Mouse (Mus musculus): ENCODE measurements around the gene Zfp874b. TPM values are rescaled to one million over a fixed set of nuclear protein-coding genes. Genes with fewer than 3 reads are reported as not detected.
A peak's percentile ranks its signal among the peaks of the same experiment; 100 is the strongest.

The Zfp874b gene
- 5.9 and 6.3 TPM in 2 replicates for polyA plus RNA-seq (2012; rRNA removed)

DNA sequence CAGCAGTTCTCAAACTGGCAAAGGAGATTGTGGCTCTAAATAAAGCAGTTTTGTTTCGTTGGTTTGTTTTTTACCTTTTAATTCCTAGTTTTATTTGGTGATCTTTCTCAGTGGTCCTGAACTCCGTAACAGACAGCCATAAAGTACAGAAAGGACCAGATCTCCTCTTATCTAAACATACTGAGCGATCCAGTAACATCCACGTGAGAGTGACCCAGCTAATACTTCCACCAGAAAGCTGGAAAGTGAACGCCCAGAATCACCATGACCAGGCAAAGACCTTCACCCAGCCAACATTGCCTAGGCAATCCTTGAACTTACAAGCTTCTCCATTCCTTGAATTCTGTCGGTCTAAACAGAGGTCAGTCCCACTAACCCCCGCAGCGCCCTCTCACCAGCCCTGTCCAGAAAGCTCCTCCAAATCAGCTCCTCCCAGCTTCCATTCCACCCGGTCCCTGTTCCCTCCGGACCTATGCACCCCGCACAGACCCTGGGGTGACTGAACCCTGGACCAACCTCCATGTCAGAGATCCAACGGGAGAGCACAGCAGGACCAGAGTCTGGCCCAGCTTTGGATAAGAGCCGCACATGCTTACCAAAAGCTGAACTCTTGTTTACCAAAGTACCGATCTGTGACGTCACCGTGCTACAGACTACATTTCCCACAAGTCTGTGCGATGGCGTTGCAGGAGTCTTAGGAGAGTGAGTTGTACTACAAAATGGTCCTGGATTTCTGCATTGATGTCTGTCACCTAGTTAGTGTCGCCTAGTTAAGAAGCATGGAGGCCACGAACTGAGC, at the start of gene Zfp874b:
Gene Zfp874b, minus strand, starts transcription at position 634 of the 799 bp plus-strand sequence.
- DNase-seq = peak; percentile 88
- peak within 1 kb of the TSS; percentile 30; the same call in 1 of the 2 replicates for H3K27ac ChIP-seq (ENCODE audit: control insufficient read depth, insufficient read depth, low read length)
- no peaks in the 10 kb centered on the region for H3K4me1 ChIP-seq (replicated peaks; ENCODE audit: control insufficient read depth, insufficient read depth, low read length)
- H3K27me3 ChIP-seq (ENCODE audit: control insufficient read depth, insufficient read depth, low read length) = no peaks in the 10 kb centered on the region
- H3K4me3 ChIP-seq (ENCODE audit: control insufficient read depth, insufficient read depth, low read length) = peak within 1 kb of the TSS; percentile 92
- TF ChIP-seq POLR2A (IDR thresholded peaks at IDR 0.05; ENCODE audit: control insufficient read depth, extremely low read depth, insufficient read depth, low read length, poor library complexity) (no peak), CTCF (IDR thresholded peaks at IDR 0.05; ENCODE audit: borderline replicate concordance, control insufficient read depth, extremely low read depth, insufficient read depth, low read length, poor library complexity) (no peak)
- 0 out of 2 replicates have a peak, but pooled peaks cover 4% of the 10 kb centered on the region for H3K36me3 ChIP-seq (ENCODE audit: control insufficient read depth, insufficient read depth, low read length)
- 1% methylated on average over 20 of the region's 20 CpGs for WGBS

DNA sequence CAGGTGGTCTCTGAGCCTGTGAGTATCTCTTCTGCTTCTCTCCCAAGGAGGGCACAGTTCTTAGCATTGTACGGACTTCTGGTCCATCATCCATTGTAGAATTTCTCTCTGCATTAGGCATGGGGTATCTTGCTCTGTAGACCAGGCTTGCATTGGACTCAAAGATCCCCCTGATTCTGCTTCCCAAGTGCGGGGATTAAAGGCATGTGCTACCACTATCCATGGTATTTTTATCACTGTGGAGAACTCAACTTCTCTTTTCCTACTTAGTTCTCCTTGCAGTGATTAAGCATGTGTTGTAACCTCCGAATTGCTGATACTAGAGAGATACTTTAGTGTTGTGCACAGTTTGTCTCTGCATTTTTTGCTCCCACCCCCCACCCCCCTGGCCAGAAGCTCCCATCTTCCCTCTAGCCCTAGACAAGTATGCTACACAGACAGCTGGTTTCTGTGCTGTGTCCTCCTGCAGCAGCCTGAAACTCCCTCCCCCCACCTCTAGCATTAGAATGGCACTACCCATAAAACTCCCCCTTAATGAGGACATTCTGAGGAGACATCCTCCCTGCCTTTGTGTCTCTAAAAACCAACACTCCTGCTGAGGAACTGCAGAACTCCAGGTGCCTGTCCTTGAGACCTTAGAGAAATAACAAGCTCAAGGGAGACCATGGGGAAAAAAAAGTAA, 43.1 kb upstream of the Zfp874b start:
- Histone ChIP-seq H3K4me1 (replicated peaks; ENCODE audit: control insufficient read depth, insufficient read depth, low read length) (peaks cover 5% of the 10 kb centered on the region; the same call in 1 of the 2 replicates), H3K27me3 (ENCODE audit: control insufficient read depth, insufficient read depth, low read length) (no peaks in the 10 kb centered on the region), H3K36me3 (ENCODE audit: control insufficient read depth, insufficient read depth, low read length) (no peaks in the 10 kb centered on the region), H3K4me3 (ENCODE audit: control insufficient read depth, insufficient read depth, low read length) (no peak overlapping the region), H3K27ac (ENCODE audit: control insufficient read depth, insufficient read depth, low read length) (no peak overlapping the region)
- WGBS = 91% methylated on average over 3 of the region's 3 CpGs
- no peak for TF ChIP-seq POLR2A (IDR thresholded peaks at IDR 0.05; ENCODE audit: control insufficient read depth, extremely low read depth, insufficient read depth, low read length, poor library complexity)
- no peak for TF ChIP-seq CTCF (IDR thresholded peaks at IDR 0.05; ENCODE audit: borderline replicate concordance, control insufficient read depth, extremely low read depth, insufficient read depth, low read length, poor library complexity)
- DNase-seq = no peak

- peaks cover 3% of the 10 kb centered on the region; the same call in 1 of the 2 replicates for H3K36me3 ChIP-seq (ENCODE audit: control insufficient read depth, insufficient read depth, low read length)
- no peaks in the 10 kb centered on the region for H3K27me3 ChIP-seq (ENCODE audit: control insufficient read depth, insufficient read depth, low read length)
- DNase-seq = peak; percentile 93
- peak; percentile 91 for TF ChIP-seq POLR2A (IDR thresholded peaks at IDR 0.05; ENCODE audit: control insufficient read depth, extremely low read depth, insufficient read depth, low read length, poor library complexity)
- no peak for TF ChIP-seq CTCF (IDR thresholded peaks at IDR 0.05; ENCODE audit: borderline replicate concordance, control insufficient read depth, extremely low read depth, insufficient read depth, low read length, poor library complexity)
- peak within 1 kb of the TSS; percentile 32 for H3K27ac ChIP-seq (ENCODE audit: control insufficient read depth, insufficient read depth, low read length)
- peak within 1 kb of the TSS; percentile 88 for H3K4me3 ChIP-seq (ENCODE audit: control insufficient read depth, insufficient read depth, low read length)
- peaks cover 5% of the 10 kb centered on the region; the same call in 1 of the 2 replicates for H3K4me1 ChIP-seq (replicated peaks; ENCODE audit: control insufficient read depth, insufficient read depth, low read length)
- WGBS = under 1% methylated on average over 27 of the region's 27 CpGs
These were observed 41.8 kb upstream of the Zfp874b start, which contains the start of the genes Gm26965 and Zfp87 for GRCm38 (mm10) chr13:67525753-67526410. TSS of gene Gm26965 (minus strand) at chr13:67526151. TSS of gene Zfp87 (minus strand) at chr13:67526177.

DNA sequence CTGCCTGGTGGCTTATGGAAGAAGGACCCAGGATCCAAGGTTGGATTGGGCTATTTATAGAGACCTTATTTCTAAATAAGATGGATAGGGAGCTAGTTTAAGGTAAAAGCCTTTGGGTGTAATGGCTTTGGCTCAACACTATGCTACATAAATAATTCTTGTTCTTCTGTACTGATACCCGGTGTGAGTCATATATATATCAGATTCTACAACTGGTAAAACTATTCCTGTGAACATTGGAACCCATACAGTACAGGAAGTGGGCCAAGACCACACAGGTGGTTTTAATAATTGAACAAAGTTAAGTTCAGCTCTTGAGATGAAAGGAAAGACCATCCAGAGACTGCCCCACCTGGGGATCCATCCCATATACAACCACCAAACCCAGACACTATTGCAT, 16.9 kb upstream of the Zfp874b start:
- Histone ChIP-seq H3K27ac (ENCODE audit: control insufficient read depth, insufficient read depth, low read length) (no peak overlapping the region), H3K4me3 (ENCODE audit: control insufficient read depth, insufficient read depth, low read length) (no peak overlapping the region), H3K36me3 (ENCODE audit: control insufficient read depth, insufficient read depth, low read length) (no peaks in the 10 kb centered on the region), H3K27me3 (ENCODE audit: control insufficient read depth, insufficient read depth, low read length) (no peaks in the 10 kb centered on the region), H3K4me1 (replicated peaks; ENCODE audit: control insufficient read depth, insufficient read depth, low read length) (peaks cover 10% of the 10 kb centered on the region)
- no peak for DNase-seq
- TF ChIP-seq CTCF (IDR thresholded peaks at IDR 0.05; ENCODE audit: borderline replicate concordance, control insufficient read depth, extremely low read depth, insufficient read depth, low read length, poor library complexity) (no peak), POLR2A (IDR thresholded peaks at IDR 0.05; ENCODE audit: control insufficient read depth, extremely low read depth, insufficient read depth, low read length, poor library complexity) (no peak)
- 100% methylated on average over 1 of the region's 1 CpGs for WGBS

DNA sequence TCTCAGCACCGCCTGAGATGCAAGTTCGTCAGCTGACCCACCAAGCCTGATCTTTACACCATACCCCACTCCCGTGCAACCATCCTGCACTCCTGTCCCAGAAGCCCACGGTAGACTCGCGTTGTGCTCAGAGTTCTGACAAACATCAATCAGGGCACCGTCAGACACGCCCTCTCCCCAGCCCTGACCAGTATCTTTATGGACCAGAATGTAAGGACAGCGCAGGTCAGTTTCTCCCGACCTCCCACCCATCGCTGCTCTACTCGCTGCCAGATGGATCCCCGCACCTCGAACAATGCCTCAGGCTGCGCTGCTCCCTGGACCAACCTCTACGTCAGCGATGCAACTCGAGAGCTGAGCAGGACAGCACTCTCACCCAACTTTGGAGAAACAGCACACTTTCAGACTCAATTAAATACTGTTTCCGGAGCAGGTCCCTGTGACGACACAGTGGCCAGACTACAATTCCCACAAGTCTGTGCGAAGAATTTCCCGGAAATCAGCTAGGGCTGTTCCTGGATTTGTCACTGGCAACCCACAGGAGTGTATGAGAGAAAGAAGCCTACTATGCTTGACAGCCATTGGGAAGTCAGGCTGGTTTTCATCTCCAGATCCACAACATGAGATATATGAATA, 16.1 kb upstream of the Zfp874b start, which contains the start of gene Zfp58:
Gene Zfp58, minus strand, starts transcription at position 472 of the 636 bp plus-strand sequence.
- Histone ChIP-seq H3K27me3 (ENCODE audit: control insufficient read depth, insufficient read depth, low read length) (no peaks in the 10 kb centered on the region), H3K4me3 (ENCODE audit: control insufficient read depth, insufficient read depth, low read length) (peak within 1 kb of the TSS; percentile 66), H3K4me1 (replicated peaks; ENCODE audit: control insufficient read depth, insufficient read depth, low read length) (peaks cover 10% of the 10 kb centered on the region), H3K36me3 (ENCODE audit: control insufficient read depth, insufficient read depth, low read length) (no peaks in the 10 kb centered on the region; the same call in 1 of the 2 replicates), H3K27ac (ENCODE audit: control insufficient read depth, insufficient read depth, low read length) (0 out of 2 replicates have a peak within 1 kb of the TSS, but pooled peaks have one; percentile 1)
- peak; percentile 24; the same call in 1 of the 2 replicates for TF ChIP-seq POLR2A (IDR thresholded peaks at IDR 0.05; ENCODE audit: control insufficient read depth, extremely low read depth, insufficient read depth, low read length, poor library complexity)
- TF ChIP-seq CTCF (IDR thresholded peaks at IDR 0.05; ENCODE audit: borderline replicate concordance, control insufficient read depth, extremely low read depth, insufficient read depth, low read length, poor library complexity) = no peak
- peak; percentile 88 for DNase-seq
- WGBS = 1% methylated on average over 22 of the region's 22 CpGs

Measured in thymus, adult 2 months (tissue).